Mouse (Mus musculus) gastrocnemius, adult 18-20 months (tissue): ENCODE results near the gene Lrrn4. TPM values are rescaled to one million over a fixed set of nuclear protein-coding genes. Genes with fewer than 3 reads are reported as not detected.

ENCODE experiments used
- DNase-seq: peaks from one replicate; pipeline ENCODE4 v3.0.0; 2021; ENCODE audit warnings: low spot score
- long read RNA-seq, 2 experiments: library from polyadenylated mRNA; stranded (forward); transcript quantifications; one replicate each; pipeline ENCODE4 v2.0.0; 2021
- total RNA-seq, 2 experiments: library from RNA; stranded (reverse); gene quantifications; 2 replicates each; pipeline ENCODE4 v1.2.3; 2021

Gene Lrrn4
- total RNA-seq = not detected
- long read RNA-seq, experiment 1 = 0 reads
- long read RNA-seq, experiment 2 = 0 reads

GRCm38 (mm10) chr2:132880844-132881645 is at the start of gene Lrrn4:
Gene Lrrn4 (minus strand): TSS chr2:132880891.
- no peak for DNase-seq

GRCm38 (mm10) chr2:132928999-132929398 is 48.3 kb upstream of the Lrrn4 start:
- DNase-seq = no peak

DNA sequence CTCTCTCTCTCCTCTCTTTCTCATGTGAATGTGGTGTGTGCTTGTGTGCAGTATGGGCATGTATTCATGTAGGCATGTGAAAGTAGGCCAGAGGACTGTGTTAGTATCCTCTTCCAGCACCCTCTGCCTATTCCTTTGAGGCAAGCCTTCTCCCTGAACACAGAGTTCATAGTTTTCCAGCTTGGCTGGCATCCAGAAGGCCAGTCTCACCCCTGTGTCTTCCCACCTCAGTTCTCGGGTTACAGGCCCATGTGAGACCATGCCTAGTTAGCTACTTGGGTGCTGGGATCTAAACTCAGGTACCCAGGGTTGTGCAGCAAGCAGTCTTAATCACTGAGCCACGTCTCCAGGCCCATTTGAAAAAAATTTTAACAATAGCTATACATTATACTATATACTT is 47.2 kb upstream of the Lrrn4 start:
- DNase-seq = no peak

DNA sequence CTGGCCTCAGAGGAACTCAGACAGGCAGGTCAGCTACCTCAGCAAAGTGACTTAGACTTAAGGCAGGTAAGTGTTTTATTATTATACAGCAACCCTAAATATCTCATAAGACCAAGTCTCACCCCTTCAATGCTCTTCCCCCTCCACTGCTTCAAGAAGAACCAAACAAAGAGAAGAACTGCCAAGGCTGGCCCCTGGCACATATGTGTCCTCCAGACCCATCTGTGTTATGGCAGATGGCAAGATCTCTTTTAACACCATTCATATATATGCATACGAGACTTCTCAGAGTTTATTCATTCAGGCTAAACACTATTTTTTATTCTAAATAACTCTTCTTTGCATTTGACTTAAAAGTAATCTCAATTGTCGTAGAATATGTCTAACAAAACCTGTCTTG is 46.6 kb upstream of the Lrrn4 start:
- no peak for DNase-seq

GRCm38 (mm10) chr2:132923290-132924085 is 42.8 kb upstream of the Lrrn4 start:
- DNase-seq = no peak

- DNase-seq = no peak
Observed at GRCm38 (mm10) chr2:132922076-132922873, 41.6 kb upstream of the Lrrn4 start.

DNA sequence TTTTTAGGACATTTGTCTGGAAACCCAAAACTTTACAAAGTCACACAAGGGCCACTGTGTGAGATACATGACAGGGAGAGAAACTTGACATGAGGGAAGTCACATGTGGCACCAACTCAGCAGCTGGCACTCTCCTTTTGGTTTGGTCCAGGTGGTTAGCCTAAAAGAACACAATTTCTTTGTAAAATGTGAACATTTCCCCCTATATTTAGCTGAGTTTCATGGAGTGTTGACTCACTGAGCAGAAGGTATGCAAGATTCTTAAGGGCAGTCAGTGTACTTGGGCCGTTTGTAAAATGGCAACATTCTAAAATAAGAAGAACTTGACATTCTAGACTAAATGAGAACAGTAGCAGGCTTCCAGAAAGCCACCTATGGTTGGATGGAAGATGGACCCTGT is 34.1 kb upstream of the Lrrn4 start:
- no peak for DNase-seq

DNA sequence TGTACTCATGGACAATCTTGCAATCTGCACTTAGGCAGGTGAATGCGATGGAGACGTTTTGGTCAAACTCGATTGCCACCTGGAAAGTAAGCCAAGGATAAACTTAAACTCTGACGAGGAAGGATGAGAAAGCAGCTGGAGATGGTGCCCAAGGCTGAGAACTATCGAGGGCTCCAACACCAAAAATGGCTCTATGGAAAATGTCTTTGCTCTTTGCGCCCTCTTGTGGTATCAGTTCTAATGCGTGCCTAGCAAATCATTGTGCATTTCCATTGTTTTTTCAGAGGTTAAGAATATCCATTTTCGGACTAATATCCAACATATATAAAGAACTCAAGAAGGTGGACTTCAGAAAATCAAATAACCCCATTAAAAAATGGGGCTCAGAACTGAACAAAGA is 26.1 kb upstream of the Lrrn4 start:
- DNase-seq = peak; percentile 18

GRCm38 (mm10) chr2:132904961-132905360 is 24.3 kb upstream of the Lrrn4 start:
- no peak for DNase-seq

DNA sequence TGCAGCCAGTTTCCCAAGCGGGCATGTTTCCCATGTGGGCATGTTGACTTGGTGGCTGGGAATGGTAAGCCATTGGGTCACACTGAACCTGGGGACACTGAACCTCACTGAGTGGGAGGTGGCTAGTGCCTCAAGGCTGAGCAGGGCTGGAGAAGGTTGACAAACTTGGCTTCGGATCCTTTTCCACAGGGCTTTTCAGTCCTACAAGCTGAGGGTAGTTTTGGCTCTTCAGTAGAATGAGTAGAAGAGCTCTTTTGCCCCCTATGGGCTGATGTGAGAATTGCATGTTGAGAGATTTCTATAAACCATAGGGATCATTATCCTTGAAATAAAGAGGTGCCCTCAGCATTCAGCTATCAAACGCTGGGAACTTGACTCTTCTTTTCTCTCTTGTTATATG is 22.8 kb upstream of the Lrrn4 start:
- peak; percentile 37 for DNase-seq

DNA sequence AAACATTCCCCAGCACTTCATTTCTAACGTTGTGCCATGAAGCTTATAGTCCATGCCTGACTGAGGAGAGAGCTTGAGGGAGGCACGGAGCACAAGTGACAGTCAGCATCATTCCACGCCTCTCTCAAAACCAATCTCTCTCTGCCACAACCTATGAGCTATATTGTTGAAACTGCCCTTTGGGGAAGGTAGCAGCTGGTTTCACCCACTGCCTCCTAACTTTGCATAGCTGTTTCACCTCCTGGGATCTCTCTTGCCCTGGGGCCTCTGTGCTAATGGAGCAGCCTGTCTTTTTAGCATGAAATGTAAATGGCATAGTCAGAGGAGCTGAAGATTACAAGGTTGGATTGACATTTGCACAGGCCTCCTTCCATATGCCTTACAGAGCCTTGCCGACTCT is 21.4 kb upstream of the Lrrn4 start:
- no peak for DNase-seq

- DNase-seq = no peak
Observed at GRCm38 (mm10) chr2:132901636-132902035, 20.9 kb upstream of the Lrrn4 start.

DNA sequence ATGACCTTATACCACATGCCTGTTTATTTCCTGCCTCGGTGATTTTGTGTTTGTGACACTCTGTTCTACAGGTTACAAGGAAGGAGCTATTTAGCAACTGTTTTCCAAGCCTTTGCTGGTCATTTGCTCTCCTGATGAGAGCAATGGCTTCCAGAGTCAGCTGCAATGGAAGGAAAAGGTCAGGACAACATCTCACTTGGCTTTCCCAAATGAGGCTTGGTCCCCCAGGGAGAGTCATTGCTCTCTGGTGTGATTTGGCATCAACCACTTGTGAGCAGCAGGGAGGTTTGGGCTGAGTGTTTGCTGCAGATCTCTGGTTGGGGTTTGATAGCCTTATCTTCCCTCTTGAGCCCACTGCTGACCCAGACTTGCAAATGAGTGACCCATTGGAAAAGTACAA is 19.9 kb upstream of the Lrrn4 start:
- DNase-seq = no peak

DNA sequence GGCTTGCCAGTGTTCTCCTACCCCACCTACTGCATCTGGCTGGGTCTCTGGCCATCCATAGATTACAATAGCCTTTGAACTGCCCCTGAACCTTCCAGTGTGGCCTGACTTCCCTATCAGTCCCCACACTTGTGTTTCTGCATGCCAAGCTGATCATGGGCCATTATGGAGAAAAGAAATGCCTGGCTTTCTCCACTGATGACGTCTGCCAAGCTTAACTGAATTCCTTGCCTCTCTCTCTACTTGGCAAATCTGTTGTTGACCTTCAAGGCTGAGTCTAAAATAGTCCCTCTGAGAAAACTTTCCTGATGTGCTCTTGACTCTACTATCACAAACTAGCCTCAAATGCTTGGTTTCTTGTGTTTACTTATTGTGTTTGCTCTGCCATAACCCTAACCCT is 17.5 kb upstream of the Lrrn4 start:
- no peak for DNase-seq

- DNase-seq = no peak
Observed at GRCm38 (mm10) chr2:132893826-132894225, 13.1 kb upstream of the Lrrn4 start.

- DNase-seq = no peak
Observed at GRCm38 (mm10) chr2:132885312-132885711, 4.6 kb upstream of the Lrrn4 start.

- DNase-seq = no peak
Observed at GRCm38 (mm10) chr2:132884303-132884967, 3.7 kb upstream of the Lrrn4 start.

- DNase-seq = no peak
Observed at GRCm38 (mm10) chr2:132879261-132880044, 1.2 kb downstream of the Lrrn4 start.

- DNase-seq = no peak
Observed at GRCm38 (mm10) chr2:132876991-132877390, 3.7 kb downstream of the Lrrn4 start.

DNA sequence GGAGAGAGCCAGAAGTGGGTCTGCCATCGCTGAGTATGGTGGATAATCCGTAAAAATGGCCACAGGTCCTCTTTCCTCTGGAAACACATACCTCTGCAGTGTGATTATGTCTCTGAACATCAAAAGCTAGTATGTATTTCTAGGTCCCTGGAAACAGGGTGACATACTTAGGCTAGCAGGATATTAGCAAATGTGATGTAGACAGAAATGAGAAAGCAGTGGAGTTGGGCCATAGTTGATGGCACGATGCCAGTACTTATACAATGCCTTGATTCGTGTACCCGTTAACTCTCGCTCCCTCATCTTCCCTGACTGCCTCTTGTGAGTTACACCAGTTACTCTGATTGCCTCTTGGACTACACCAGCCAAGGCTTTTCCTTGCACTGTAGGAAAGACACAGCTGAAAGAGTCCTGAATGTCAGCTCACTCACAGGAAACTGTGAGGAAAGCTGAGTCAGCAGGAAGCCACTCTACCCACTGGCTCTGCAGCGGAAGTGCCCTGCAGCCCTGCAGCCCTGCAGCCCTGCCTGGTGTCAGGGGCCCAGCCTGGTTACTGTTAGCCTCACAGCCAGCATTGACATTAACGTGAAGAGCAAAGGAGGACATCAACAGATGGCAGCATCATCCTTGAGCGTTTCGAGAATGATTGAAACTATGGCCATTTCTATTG is 6.9 kb downstream of the Lrrn4 start:
- no peak for DNase-seq
